Mouse (Mus musculus): ENCODE results near the gene C730034F03Rik.

Gene C730034F03Rik

GRCm38 (mm10) chr15:89431806-89432205, 2.4 kb downstream of the C730034F03Rik start:
- DNase-seq (ENCODE audit: low read depth, low spot score): no peak

GRCm38 (mm10) chr15:89432946-89433345, 3.6 kb downstream of the C730034F03Rik start:
- no peak for DNase-seq (ENCODE audit: low read depth, low spot score)

GRCm38 (mm10) chr15:89434136-89434535, 4.7 kb downstream of the C730034F03Rik start:
- DNase-seq (ENCODE audit: low read depth, low spot score): no peak

GRCm38 (mm10) chr15:89435878-89436277, 6.5 kb downstream of the C730034F03Rik start:
- no peak for DNase-seq (ENCODE audit: low read depth, low spot score)

- DNase-seq (ENCODE audit: low read depth, low spot score): no peak
These were observed 13.2 kb downstream of the C730034F03Rik start for GRCm38 (mm10) chr15:89442486-89443070.

GRCm38 (mm10) chr15:89452906-89453864, 23.8 kb downstream of the C730034F03Rik start:
- peak; percentile 82 for DNase-seq (ENCODE audit: low read depth, low spot score)

- peak; percentile 41 for DNase-seq (ENCODE audit: low read depth, low spot score)
These were observed 24.6 kb downstream of the C730034F03Rik start, which contains the start of gene Mapk8ip2 for GRCm38 (mm10) chr15:89453865-89454478. Gene Mapk8ip2, plus strand, starts transcription at chr15:89453913.

- no peak for DNase-seq (ENCODE audit: low read depth, low spot score)
These were observed 25.5 kb downstream of the C730034F03Rik start for GRCm38 (mm10) chr15:89454857-89455256.

GRCm38 (mm10) chr15:89455642-89456041, 26.3 kb downstream of the C730034F03Rik start:
- no peak for DNase-seq (ENCODE audit: low read depth, low spot score)

GRCm38 (mm10) chr15:89458942-89459341, 29.6 kb downstream of the C730034F03Rik start:
- DNase-seq (ENCODE audit: low read depth, low spot score): no peak

GRCm38 (mm10) chr15:89459821-89460220, 30.4 kb downstream of the C730034F03Rik start:
- DNase-seq (ENCODE audit: low read depth, low spot score): no peak

- no peak for DNase-seq (ENCODE audit: low read depth, low spot score)
These were observed 30.9 kb downstream of the C730034F03Rik start for GRCm38 (mm10) chr15:89460298-89460697.

- no peak for DNase-seq (ENCODE audit: low read depth, low spot score)
These were observed 31.9 kb downstream of the C730034F03Rik start for GRCm38 (mm10) chr15:89461321-89461720.

- no peak for DNase-seq (ENCODE audit: low read depth, low spot score)
These were observed 32.8 kb downstream of the C730034F03Rik start for GRCm38 (mm10) chr15:89462176-89462575.

GRCm38 (mm10) chr15:89463334-89464235, 34.2 kb downstream of the C730034F03Rik start:
- DNase-seq (ENCODE audit: low read depth, low spot score): no peak

GRCm38 (mm10) chr15:89465052-89465451, 35.7 kb downstream of the C730034F03Rik start:
- DNase-seq (ENCODE audit: low read depth, low spot score): peak; percentile 48

GRCm38 (mm10) chr15:89468577-89468976, 39.2 kb downstream of the C730034F03Rik start:
- DNase-seq (ENCODE audit: low read depth, low spot score): peak; percentile 47

- no peak for DNase-seq (ENCODE audit: low read depth, low spot score)
These were observed 42.1 kb downstream of the C730034F03Rik start for GRCm38 (mm10) chr15:89471476-89471875.

GRCm38 (mm10) chr15:89473370-89473769, 44.0 kb downstream of the C730034F03Rik start:
- no peak for DNase-seq (ENCODE audit: low read depth, low spot score)

GRCm38 (mm10) chr15:89473921-89474320, 44.5 kb downstream of the C730034F03Rik start:
- no peak for DNase-seq (ENCODE audit: low read depth, low spot score)
